Mouse (Mus musculus): ENCODE measurements around the gene Alkbh1. TPM values are rescaled to one million over a fixed set of nuclear protein-coding genes. Genes with fewer than 3 reads are reported as not detected.
"Not testable (repeated sequence)": the region's sequence is repeated elsewhere in the genome, so short reads cannot be mapped to it uniquely, and the experiment has no call there.

The Alkbh1 gene
- 10 to 100 TPM; 16.4 to 28.3 (median 21.9) TPM for total RNA-seq (2022)

GRCm38 (mm10) chr12:87443700-87444122, at the start of gene Alkbh1, which contains the start of gene Slirp:
Gene Alkbh1 (minus strand): TSS chr12:87444017.
Gene Slirp (plus strand): TSS chr12:87443896.
- DNase-seq = peak; percentile 84

- DNase-seq = not testable (repeated sequence)
These were observed 44.9 kb upstream of the Alkbh1 start for GRCm38 (mm10) chr12:87488683-87489082.

DNA sequence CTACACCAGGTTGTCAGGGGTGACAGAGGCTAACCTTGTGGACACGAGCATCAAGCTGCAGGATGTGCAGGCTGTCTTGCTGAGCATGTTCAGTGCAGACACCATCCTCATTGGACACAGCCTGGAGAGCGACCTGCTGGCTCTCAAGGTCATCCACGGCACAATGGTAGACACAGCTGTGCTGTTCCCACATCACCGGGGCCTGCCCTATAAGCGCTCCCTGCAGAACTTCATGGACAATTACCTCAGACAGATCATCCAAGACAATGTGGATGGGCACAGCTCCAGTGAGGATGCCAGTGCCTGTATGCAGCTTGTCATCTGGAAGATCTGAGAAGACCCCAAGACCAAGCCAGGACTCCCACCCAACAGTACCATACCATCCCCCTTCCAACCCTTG, 38.7 kb upstream of the Alkbh1 start:
- DNase-seq = not testable (repeated sequence)

GRCm38 (mm10) chr12:87474756-87475155, 30.9 kb upstream of the Alkbh1 start:
- no peak for DNase-seq

DNA sequence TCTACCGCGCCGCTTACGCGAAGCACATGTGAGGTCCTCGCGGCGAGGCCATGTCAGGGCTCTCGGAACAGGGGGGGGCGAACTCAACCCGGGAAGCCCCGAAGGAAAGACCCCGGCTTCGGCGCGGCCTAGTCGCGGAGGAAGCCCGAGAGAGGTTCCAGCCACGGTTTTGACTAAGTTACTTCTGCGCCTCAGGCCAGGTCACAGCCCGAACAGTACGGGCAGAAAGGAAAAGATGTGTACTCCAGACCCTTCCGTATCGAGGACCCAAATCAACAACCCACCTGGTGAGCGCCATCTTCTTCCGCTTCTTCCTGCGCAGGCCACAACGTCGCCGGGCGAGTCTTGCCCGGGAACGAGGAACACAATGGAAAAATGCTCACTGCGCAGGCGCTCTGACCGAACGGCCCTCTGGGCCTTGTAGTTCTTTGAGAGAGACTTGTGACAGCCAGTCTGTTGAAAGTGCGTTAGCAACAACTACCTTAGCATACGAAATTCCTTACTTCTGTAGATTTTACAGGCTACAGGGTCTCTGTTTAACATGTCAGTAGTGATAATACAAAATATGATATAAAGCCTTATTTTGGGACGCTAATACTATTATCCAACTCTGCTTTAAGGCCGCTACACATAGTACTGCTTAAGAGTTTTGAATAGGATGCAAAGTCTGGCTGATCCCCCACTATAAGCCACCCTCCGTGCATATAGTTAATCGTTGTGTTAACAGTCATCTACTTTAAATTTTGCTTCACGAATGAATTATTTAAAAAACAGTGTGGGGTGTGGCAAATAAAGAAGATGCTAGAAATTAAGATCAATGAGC, 28.4 kb upstream of the Alkbh1 start, which contains the start of gene Snw1:
Gene Snw1 (minus strand): TSS at position 311 of the 823 bp plus-strand sequence.
- DNase-seq = peak; percentile 93

- no peak for DNase-seq
These were observed 27.7 kb upstream of the Alkbh1 start for GRCm38 (mm10) chr12:87471421-87471963.

DNA sequence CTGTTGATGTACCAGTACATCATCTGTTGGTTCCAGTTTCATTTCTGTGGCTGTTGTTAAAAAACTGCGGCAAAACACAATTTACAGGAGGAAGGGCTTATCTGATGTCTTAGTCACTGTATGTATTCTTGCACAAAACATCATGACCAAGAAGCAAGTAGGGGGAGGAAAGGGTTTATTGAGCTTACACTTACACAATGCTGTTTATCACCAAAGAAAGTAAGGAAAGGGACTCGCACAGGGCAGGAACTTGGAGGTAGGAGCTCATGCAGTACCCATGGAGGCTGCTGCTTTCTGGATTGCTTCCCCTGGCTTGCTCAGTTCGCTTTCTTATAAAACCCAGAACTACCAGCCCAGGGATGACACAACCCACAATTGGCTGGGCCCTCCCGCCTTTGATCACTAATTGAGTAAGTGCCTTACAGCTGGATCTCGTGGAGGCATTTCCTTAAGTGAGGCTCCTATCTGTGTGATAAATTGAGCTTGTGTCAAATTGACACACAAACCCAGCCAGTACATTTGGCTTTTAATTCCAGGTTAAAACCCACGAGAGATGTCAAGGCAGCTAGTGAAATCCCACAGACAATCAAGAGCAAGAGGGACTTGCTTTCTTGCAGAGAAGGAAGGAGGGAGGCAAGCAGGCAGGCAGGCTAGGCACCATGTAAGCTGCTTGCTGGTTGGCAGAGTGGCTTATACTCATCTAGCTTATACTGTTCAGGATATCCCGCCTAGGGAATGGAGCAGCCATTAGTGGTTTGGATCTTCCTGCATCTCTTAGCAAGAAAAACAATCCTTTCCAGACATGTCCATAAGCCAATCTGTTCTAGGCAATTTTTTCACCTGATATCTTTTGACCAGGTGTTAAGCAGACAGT, 26.7 kb upstream of the Alkbh1 start:
- DNase-seq = peak; percentile 30

DNA sequence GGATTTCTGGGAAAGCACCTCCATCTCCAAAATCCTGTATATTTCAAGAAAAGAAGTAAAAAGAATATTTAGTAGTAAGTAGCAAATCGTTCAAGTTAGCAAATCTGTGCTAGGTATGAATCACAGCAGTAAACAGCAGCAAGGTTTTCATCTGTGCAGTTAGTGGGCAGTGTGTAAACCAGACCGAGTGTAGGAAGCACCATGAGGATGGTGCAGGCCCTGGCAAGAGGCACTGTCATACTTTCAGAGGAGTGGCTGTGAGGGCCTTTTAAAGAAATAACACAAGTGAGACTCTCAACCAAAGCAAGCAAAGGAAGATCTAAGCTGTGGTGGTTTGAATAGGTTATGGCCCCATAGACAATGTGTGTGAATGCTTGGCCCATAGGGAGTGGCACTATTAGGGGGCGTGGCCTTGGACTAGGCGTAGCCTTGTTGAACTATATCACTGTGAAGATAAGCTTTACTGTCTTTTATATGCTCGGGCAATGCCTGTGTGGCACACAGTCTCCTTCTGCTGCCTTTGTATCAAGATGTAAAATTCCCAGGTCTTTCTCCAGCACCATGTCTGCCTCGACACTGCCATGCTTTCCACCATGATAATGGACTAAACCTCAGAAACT, 21.0 kb upstream of the Alkbh1 start:
- no peak for DNase-seq

GRCm38 (mm10) chr12:87449456-87449855, 5.6 kb upstream of the Alkbh1 start:
- no peak for DNase-seq

- no peak for DNase-seq
These were observed 394 bp upstream of the Alkbh1 start for GRCm38 (mm10) chr12:87444211-87444610.

DNA sequence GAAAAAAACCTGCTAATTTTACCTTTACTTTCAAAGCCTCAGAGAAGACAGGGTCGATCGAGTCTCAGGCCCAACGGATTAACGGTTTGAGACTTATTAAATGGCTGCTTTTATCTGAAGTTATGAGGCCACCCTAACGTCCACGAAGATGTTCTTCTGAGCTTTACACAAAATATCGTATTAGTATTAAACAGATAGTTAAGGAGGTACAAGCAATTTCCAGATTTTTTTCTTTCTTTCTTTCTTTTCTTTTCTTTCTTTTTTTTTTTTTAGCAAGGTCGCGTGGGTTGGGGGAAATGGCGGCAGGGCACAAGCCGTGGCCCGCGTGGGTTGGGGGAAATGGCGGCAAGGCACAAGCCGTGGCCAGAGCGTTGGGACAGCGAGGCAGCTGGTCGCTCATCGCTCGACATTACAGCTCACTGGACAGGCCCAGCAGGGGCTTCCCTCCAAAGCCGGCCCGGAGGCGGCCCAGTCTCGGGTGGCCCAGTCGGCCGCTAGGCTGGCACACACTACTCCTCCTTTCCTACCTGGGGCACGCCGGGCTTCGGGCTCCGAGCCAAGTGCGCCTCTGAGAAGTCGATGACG, 610 bp downstream of the Alkbh1 start:
- DNase-seq = no peak

- no peak for DNase-seq
These were observed 1.4 kb downstream of the Alkbh1 start for GRCm38 (mm10) chr12:87442177-87443114.

DNA sequence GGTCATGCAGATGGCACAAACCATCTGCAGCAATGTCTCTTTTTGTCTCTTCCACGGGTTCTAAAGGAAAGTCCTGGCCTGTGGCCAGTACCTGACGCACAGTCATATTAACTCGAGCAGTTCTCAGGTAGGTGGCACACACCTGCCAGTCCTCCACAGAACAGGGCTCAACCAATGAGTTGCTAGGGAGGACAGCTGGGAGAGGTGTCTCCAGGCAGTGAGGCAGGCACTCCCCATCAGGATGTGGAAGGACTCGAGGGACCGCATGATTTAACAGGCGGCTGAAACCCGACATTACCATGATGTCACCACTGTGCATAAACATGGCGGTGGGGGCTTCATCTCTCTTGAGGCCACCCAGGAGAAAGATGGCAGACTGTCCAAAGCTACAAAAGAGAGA, 14.9 kb downstream of the Alkbh1 start:
- DNase-seq = no peak

GRCm38 (mm10) chr12:87428295-87428694, 15.5 kb downstream of the Alkbh1 start:
- no peak for DNase-seq

DNA sequence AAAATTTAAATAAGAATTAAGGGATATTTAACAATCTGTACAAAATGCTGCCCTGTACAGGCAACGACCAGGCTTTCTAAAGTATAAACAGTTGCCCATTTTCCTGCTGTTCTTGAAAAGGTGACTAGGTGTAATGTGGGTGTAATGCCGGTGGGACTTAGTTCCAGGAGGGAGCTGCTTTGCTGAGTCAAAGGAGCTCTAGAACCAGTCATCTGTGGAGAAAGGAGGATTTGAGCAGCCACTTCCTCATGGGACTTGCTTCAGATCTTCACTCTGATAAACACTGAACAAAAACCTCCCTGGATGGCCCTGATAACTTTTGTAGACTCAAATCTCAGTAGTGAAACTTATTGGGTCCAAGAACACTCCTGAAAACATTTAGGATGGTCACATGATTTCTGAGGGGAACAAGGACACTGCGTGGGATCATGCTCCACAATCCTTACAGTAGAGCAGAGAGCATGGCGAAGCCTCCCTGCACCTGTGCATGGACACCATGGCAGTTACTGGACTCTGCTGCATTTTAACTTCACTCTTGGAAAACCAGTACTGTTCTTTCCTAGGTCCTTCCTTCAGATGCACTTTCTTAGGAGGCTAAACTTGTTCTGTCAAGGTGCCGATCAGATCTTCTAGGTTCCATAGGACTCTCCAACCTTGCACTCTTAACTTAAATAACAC, 17.3 kb downstream of the Alkbh1 start:
- DNase-seq = no peak

GRCm38 (mm10) chr12:87424516-87424915, 19.3 kb downstream of the Alkbh1 start:
- DNase-seq = no peak

GRCm38 (mm10) chr12:87423700-87424099, 20.1 kb downstream of the Alkbh1 start:
- DNase-seq = no peak

GRCm38 (mm10) chr12:87421708-87422507, 21.9 kb downstream of the Alkbh1 start:
- DNase-seq = no peak

DNA sequence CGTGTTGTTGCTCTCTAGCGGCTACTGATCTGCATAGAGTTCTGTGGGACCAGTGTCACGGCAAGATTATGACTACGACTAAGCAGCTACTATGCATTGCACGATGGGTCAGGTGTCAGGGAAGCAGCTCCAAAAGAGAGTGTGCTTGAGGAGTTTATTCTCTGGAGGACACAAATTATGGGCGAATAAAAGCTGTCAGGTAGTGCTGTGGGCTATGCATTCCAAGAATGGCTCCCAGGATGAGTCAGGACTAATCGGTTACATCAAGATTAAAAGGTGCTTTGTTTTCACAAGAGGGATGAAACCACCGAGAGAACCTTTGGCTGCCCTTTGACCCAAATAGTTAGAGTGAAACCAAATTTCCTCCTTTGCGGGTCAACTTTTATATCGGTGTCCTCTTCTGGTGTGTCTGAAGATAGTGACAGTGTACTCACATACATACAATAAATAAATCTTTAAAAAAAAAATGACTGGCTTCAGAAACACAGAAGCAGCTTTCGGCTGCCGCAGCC, 23.8 kb downstream of the Alkbh1 start:
- no peak for DNase-seq
